Comparison of ENCODE assay signal across 16 mouse cellular contexts in genomic region chr11:86593443-86593842, GRCm38 (mm10). TPM values are rescaled to one million over a fixed set of nuclear protein-coding genes. Genes with fewer than 3 reads are reported as not detected.
DNase-seq lines count a peak whose midpoint lies in the region; ATAC-seq and TF ChIP-seq lines count a peak whose summit lies in the region.
"Had no signal": no experiment of that assay in that cellular context is flagged by ENCODE, and none has a peak within 500 bp of the region (broad histone marks: within the 10 kb centered on the region; RNA-seq: fewer than 3 reads in every experiment).

No protein-coding gene starts in this region.

- no peak for TF ChIP-seq CTCF in embryonic fibroblast, embryonic 13.5 days (IDR thresholded peaks at IDR 0.05; ENCODE audit: borderline replicate concordance, insufficient read depth, low read length)
- TF ChIP-seq CTCF in liver, postnatal 0 days (IDR thresholded peaks at IDR 0.05; ENCODE audit: low read depth): no peak

- WGBS in hindbrain, embryonic 13.5 days: 83% methylated on average over 5 of the region's 5 CpGs
- whole genome bisulfite sequencing in hindbrain, embryonic 16.5 days: 64% methylated on average over 5 of the region's 5 CpGs
- WGBS in lung, embryonic 16.5 days: 67% methylated on average over 5 of the region's 5 CpGs
- 56% methylated on average over 5 of the region's 5 CpGs for WGBS in liver, postnatal 0 days (ENCODE audit: insufficient replicate concordance)

- no peak for ATAC-seq in hindbrain, embryonic 13.5 days (ENCODE audit: low FRiP score)
- ATAC-seq in hindbrain, embryonic 16.5 days: no peak
- no peak for ATAC-seq in lung, embryonic 16.5 days (ENCODE audit: low read depth)
- ATAC-seq in liver, postnatal 0 days: no peak
- ATAC-seq: forebrain, embryonic 13.5 days had no signal

- H3K9ac ChIP-seq in hindbrain, embryonic 13.5 days: no peak overlapping the region
- H3K9ac ChIP-seq in hindbrain, embryonic 16.5 days (ENCODE audit: low read depth, low read length): no peak overlapping the region
- no peak overlapping the region for H3K9ac ChIP-seq in lung, embryonic 16.5 days (ENCODE audit: low read length)
- peak overlapping the region; percentile 45; the same call in 1 of the 2 replicates for H3K9ac ChIP-seq in liver, postnatal 0 days (replicated peaks)
- H3K9ac ChIP-seq: embryonic facial prominence, embryonic 12.5 days; forebrain, embryonic 13.5 days; limb, embryonic 12.5 days; neural tube, embryonic 12.5 days had no signal

- TF ChIP-seq EP300 in liver, postnatal 0 days (IDR thresholded peaks at IDR 0.05; ENCODE audit: low read depth): no peak

- no peak overlapping the region for H3K4me2 ChIP-seq in hindbrain, embryonic 13.5 days
- H3K4me2 ChIP-seq in hindbrain, embryonic 16.5 days (ENCODE audit: low read length): no peak overlapping the region
- H3K4me2 ChIP-seq in lung, embryonic 16.5 days (ENCODE audit: low read depth, low read length): no peak overlapping the region
- H3K4me2 ChIP-seq in liver, postnatal 0 days (ENCODE audit: low read depth, low read length): no peak overlapping the region
- H3K4me2 ChIP-seq: embryonic facial prominence, embryonic 12.5 days; forebrain, embryonic 13.5 days; limb, embryonic 12.5 days; neural tube, embryonic 12.5 days had no signal

- TF ChIP-seq POLR2A in embryonic fibroblast, embryonic 13.5 days (IDR thresholded peaks at IDR 0.05; ENCODE audit: low read depth, low read length): no peak

- no peak overlapping the region for H3K4me3 ChIP-seq in hindbrain, embryonic 13.5 days
- H3K4me3 ChIP-seq in hindbrain, embryonic 16.5 days (ENCODE audit: low read length): no peak overlapping the region
- no peak overlapping the region for H3K4me3 ChIP-seq in lung, embryonic 16.5 days (ENCODE audit: low read length)
- no peak overlapping the region for H3K4me3 ChIP-seq in embryonic fibroblast, embryonic 13.5 days (ENCODE audit: insufficient read depth, low read length)
- H3K4me3 ChIP-seq in liver, postnatal 0 days (ENCODE audit: low read depth, low read length): no peak overlapping the region
- H3K4me3 ChIP-seq: embryonic facial prominence, embryonic 12.5 days; forebrain, embryonic 13.5 days; limb, embryonic 12.5 days; neural tube, embryonic 12.5 days had no signal

- no peaks in the 10 kb centered on the region for H3K9me3 ChIP-seq in hindbrain, embryonic 13.5 days
- no peaks in the 10 kb centered on the region for H3K9me3 ChIP-seq in hindbrain, embryonic 16.5 days (ENCODE audit: control insufficient read depth, low read length)
- H3K9me3 ChIP-seq in lung, embryonic 16.5 days (ENCODE audit: control insufficient read depth, low read length): no peaks in the 10 kb centered on the region
- no peaks in the 10 kb centered on the region for H3K9me3 ChIP-seq in liver, postnatal 0 days (ENCODE audit: low read length)
- H3K9me3 ChIP-seq: embryonic facial prominence, embryonic 12.5 days; forebrain, embryonic 13.5 days; limb, embryonic 12.5 days; neural tube, embryonic 12.5 days had no signal

- no peak for DNase-seq in lung, postnatal 36 days
- no peak for DNase-seq in liver, postnatal 0 days
- DNase-seq in MN1 (ENCODE audit: low spot score): no peak
- DNase-seq: adrenal gland, adult 2 months; cerebellum, adult 9-10 months; kidney, postnatal 36 days; retina, postnatal 1 day; thymus, adult 18-20 months had no signal

- peaks cover 17% of the 10 kb centered on the region for H3K4me1 ChIP-seq in hindbrain, embryonic 13.5 days (replicated peaks)
- H3K4me1 ChIP-seq in hindbrain, embryonic 16.5 days (ENCODE audit: control insufficient read depth, insufficient read depth, low read depth, low read length): no peaks in the 10 kb centered on the region
- H3K4me1 ChIP-seq in lung, embryonic 16.5 days (replicated peaks; ENCODE audit: control insufficient read depth, insufficient read depth, low read length): peaks cover 25% of the 10 kb centered on the region
- peaks cover 30% of the 10 kb centered on the region for H3K4me1 ChIP-seq in embryonic fibroblast, embryonic 13.5 days (ENCODE audit: control insufficient read depth, insufficient read depth, low read length)
- H3K4me1 ChIP-seq in liver, postnatal 0 days (ENCODE audit: insufficient read depth): peaks cover 36% of the 10 kb centered on the region
- H3K4me1 ChIP-seq: limb, embryonic 12.5 days; neural tube, embryonic 12.5 days had no signal

- 0 out of 2 replicates have a peak overlapping the region, but pooled peaks have one; percentile 3 for H3K27ac ChIP-seq in hindbrain, embryonic 13.5 days
- H3K27ac ChIP-seq in hindbrain, embryonic 16.5 days (ENCODE audit: low read depth, low read length): no peak overlapping the region
- peak overlapping the region; percentile 65 for H3K27ac ChIP-seq in lung, embryonic 16.5 days (ENCODE audit: low read length)
- H3K27ac ChIP-seq in embryonic fibroblast, embryonic 13.5 days (ENCODE audit: insufficient read depth, low read length): peak overlapping the region; percentile 100
- peak overlapping the region; percentile 24; the same call in 1 of the 2 replicates for H3K27ac ChIP-seq in liver, postnatal 0 days (ENCODE audit: low read depth)
- H3K27ac ChIP-seq: embryonic facial prominence, embryonic 12.5 days; forebrain, embryonic 13.5 days; limb, embryonic 12.5 days; neural tube, embryonic 12.5 days had no signal

- no peaks in the 10 kb centered on the region for H3K27me3 ChIP-seq in hindbrain, embryonic 13.5 days
- H3K27me3 ChIP-seq in hindbrain, embryonic 16.5 days (replicated peaks; ENCODE audit: control insufficient read depth, insufficient read depth, low read length): no peaks in the 10 kb centered on the region
- no peaks in the 10 kb centered on the region for H3K27me3 ChIP-seq in lung, embryonic 16.5 days (ENCODE audit: control insufficient read depth, insufficient read depth, low read depth, low read length)
- no peaks in the 10 kb centered on the region for H3K27me3 ChIP-seq in liver, postnatal 0 days (ENCODE audit: insufficient read depth, low read length)
- H3K27me3 ChIP-seq: embryonic facial prominence, embryonic 12.5 days; forebrain, embryonic 13.5 days; limb, embryonic 12.5 days; neural tube, embryonic 12.5 days had no signal

- H3K36me3 ChIP-seq in hindbrain, embryonic 13.5 days: no peaks in the 10 kb centered on the region
- H3K36me3 ChIP-seq in hindbrain, embryonic 16.5 days (ENCODE audit: control insufficient read depth, insufficient read depth, low read length): no peaks in the 10 kb centered on the region
- no peaks in the 10 kb centered on the region for H3K36me3 ChIP-seq in lung, embryonic 16.5 days (ENCODE audit: control insufficient read depth, insufficient read depth, low read length)
- peaks cover 6% of the 10 kb centered on the region; the same call in 1 of the 2 replicates for H3K36me3 ChIP-seq in liver, postnatal 0 days (replicated peaks; ENCODE audit: insufficient read depth, low read length)
- H3K36me3 ChIP-seq: embryonic facial prominence, embryonic 12.5 days; neural tube, embryonic 12.5 days had no signal

RNA-seq across cellular contexts. Expression of gene Tubd1, which starts 48.7 kb away (rescaled TPM):
- polyA plus RNA-seq in hindbrain, embryonic 13.5 days (2015; fragmentation: Nextera tagmentation; extraction: Ambion mirVana): 7.6 and 7.8 TPM in 2 replicates
- polyA plus RNA-seq in hindbrain, embryonic 16.5 days (2015; fragmentation: Nextera tagmentation; extraction: Ambion mirVana): 6.5 and 7.7 TPM in 2 replicates
- 13.3 and 14.0 TPM in 2 replicates for polyA plus RNA-seq in lung, embryonic 16.5 days (2015; fragmentation: Nextera tagmentation; extraction: Ambion mirVana)
- polyA plus RNA-seq in embryonic fibroblast, embryonic 13.5 days (2011; ENCODE audit: insufficient read length, low read depth, missing spikeins): 6.4 and 8.2 TPM in 2 replicates
- 4.3 and 4.4 TPM in 2 replicates for polyA plus RNA-seq in liver, postnatal 0 days (2015; fragmentation: Nextera tagmentation; extraction: Ambion mirVana)

RNA-seq across cellular contexts. Expression of gene Rps6kb1, which starts 48.8 kb away (rescaled TPM):
- 62.4 and 66.2 TPM in 2 replicates for polyA plus RNA-seq in hindbrain, embryonic 13.5 days (2015; fragmentation: Nextera tagmentation; extraction: Ambion mirVana)
- polyA plus RNA-seq in hindbrain, embryonic 16.5 days (2015; fragmentation: Nextera tagmentation; extraction: Ambion mirVana): 53.0 and 53.1 TPM in 2 replicates
- polyA plus RNA-seq in lung, embryonic 16.5 days (2015; fragmentation: Nextera tagmentation; extraction: Ambion mirVana): 56.4 and 62.1 TPM in 2 replicates
- polyA plus RNA-seq in embryonic fibroblast, embryonic 13.5 days (2011; ENCODE audit: insufficient read length, low read depth, missing spikeins): 70.3 and 71.4 TPM in 2 replicates
- polyA plus RNA-seq in liver, postnatal 0 days (2015; fragmentation: Nextera tagmentation; extraction: Ambion mirVana): 20.6 and 23.6 TPM in 2 replicates
